Mouse (Mus musculus) T-helper 17 cell (primary cell): ENCODE measurements at regions not wholly inside any gene's neighbourhood (a gene's known extent, or its start where the extent isn't known, plus 50 kb on each side); places are given as distances from the start of the nearest gene placed in this dataset.

ENCODE experiments used
- in situ Hi-C, 2 experiments: fragments of 300-600 bp; cut with MboI, MseI; formaldehyde crosslinking; loops; 1 replicate in 1 of 2; 2 replicates in 1 of 2; pipeline ENCODE4 v1.15.1; 2025; ENCODE audit warnings: high pct_unique_total_duplicates in 2 of 2

- in situ Hi-C loops, result no loop called here
Observed at GRCm38 (mm10) chr1:75612083-75612720, 66.1 kb downstream of the Slc4a3 start.

GRCm38 (mm10) chr1:75613206-75613605, 67.1 kb downstream of the Slc4a3 start:
- in situ Hi-C loops, result no loop called here

- in situ Hi-C loops, result no loop called here
Observed at GRCm38 (mm10) chr1:75616971-75617370, 70.9 kb downstream of the Slc4a3 start.

GRCm38 (mm10) chr1:75618367-75618790, 72.3 kb downstream of the Slc4a3 start:
- in situ Hi-C loops, result no loop called here

GRCm38 (mm10) chr1:75630287-75630686, 84.2 kb downstream of the Slc4a3 start:
- in situ Hi-C loops, result no loop called here

GRCm38 (mm10) chr1:75631729-75632128, 85.7 kb downstream of the Slc4a3 start:
- in situ Hi-C loops, result no loop called here

- in situ Hi-C loops, result no loop called here
Observed at GRCm38 (mm10) chr1:75635591-75635990, 89.5 kb downstream of the Slc4a3 start.

- in situ Hi-C loops, result no loop called here
Observed at GRCm38 (mm10) chr1:75639031-75640001, 93.2 kb downstream of the Slc4a3 start.

GRCm38 (mm10) chr1:75642496-75642895, 96.4 kb downstream of the Slc4a3 start:
- in situ Hi-C loops, result no loop called here

GRCm38 (mm10) chr1:75652547-75652946, 106.5 kb downstream of the Slc4a3 start:
- in situ Hi-C loops, result loop anchor here (5.0 kb wide), 2 partner anchors 1370 to 1860 kb away; no protein-coding TSS in a partner anchor

GRCm38 (mm10) chr1:75652987-75653573, 107.0 kb downstream of the Slc4a3 start:
- in situ Hi-C loops, result loop anchor here (5.0 kb wide), 2 partner anchors 1369 to 1859 kb away; no protein-coding TSS in a partner anchor

GRCm38 (mm10) chr1:75653671-75654076, 107.6 kb downstream of the Slc4a3 start:
- in situ Hi-C loops, result loop anchor here (5.0 kb wide), 2 partner anchors 1369 to 1859 kb away; no protein-coding TSS in a partner anchor

GRCm38 (mm10) chr1:75656592-75656991, 110.5 kb downstream of the Slc4a3 start:
- in situ Hi-C loops, result no loop called here

GRCm38 (mm10) chr1:75660336-75661100, 114.5 kb downstream of the Slc4a3 start:
- in situ Hi-C loops, result no loop called here

- in situ Hi-C loops, result no loop called here
Observed at GRCm38 (mm10) chr1:75662141-75662990, 116.3 kb downstream of the Slc4a3 start.

- in situ Hi-C loops, result no loop called here
Observed at GRCm38 (mm10) chr1:75667736-75668269, 121.7 kb downstream of the Slc4a3 start.

- in situ Hi-C loops, result no loop called here
Observed at GRCm38 (mm10) chr1:75676295-75676694, 130.2 kb downstream of the Slc4a3 start.

- in situ Hi-C loops, result no loop called here
Observed at GRCm38 (mm10) chr1:75677695-75678094, 131.6 kb downstream of the Slc4a3 start.

- in situ Hi-C loops, result no loop called here
Observed at GRCm38 (mm10) chr1:75678279-75678678, 132.2 kb downstream of the Slc4a3 start.

GRCm38 (mm10) chr1:75680366-75680765, 134.3 kb downstream of the Slc4a3 start:
- in situ Hi-C loops, result no loop called here
